Mouse (Mus musculus) spleen, postnatal 36 days (tissue): ENCODE data around the gene Ugt1a6b.

Experiments
- DNase-seq, 2 experiments: peaks; one replicate each; pipeline ENCODE4 v3.0.0; 2022; ENCODE audit warnings: low spot score in 2 of 2, mixed read lengths in 1 of 2

Gene Ugt1a6b

DNA sequence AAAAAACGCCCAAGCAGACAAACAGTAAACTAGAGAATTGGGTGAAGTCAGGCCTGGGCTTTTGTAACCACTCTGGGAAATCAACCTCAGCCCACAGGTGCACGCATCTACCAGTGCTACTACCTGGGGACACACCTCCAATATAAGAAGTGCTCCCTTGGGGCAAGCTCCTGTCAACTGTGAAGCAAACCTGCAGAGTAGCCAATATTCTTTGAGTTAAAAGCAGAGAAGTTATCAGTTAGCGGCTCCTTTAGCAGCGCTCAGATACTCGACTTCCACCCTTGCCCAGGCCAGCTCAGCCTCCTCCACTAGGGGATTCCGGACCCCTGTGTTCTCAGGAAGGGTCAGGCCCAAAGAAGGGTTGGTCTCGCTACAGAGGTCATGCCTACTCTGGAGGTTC is 158.7 kb downstream of the Ugt1a6b start:
- no peak for DNase-seq

GRCm38 (mm10) chr1:88262255-88262654 is 159.2 kb downstream of the Ugt1a6b start:
- no peak for DNase-seq

GRCm38 (mm10) chr1:88262961-88263360 is 159.9 kb downstream of the Ugt1a6b start:
- no peak for DNase-seq

DNA sequence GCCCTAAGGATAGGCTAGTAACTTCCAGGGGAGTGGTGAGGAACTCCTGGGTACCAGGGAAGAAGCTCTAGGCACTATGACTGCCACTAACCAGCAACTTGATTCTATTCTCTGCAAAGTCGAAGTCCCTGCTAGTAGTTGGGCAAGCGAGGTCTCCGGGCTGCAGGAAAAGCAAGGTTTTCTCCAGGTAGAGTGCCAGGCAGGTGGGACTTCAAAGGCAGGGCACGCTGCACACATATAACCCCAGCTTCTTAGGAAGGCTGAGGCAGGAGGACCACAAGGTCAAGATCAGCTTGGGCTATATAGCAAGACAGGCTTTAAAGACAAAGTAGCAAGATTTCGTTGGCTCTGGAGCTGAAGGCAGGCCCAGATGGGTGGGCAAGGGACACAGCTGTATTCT is 160.7 kb downstream of the Ugt1a6b start:
- no peak for DNase-seq

- no peak for DNase-seq
Measured at GRCm38 (mm10) chr1:88264237-88264868, 161.3 kb downstream of the Ugt1a6b start.

GRCm38 (mm10) chr1:88264869-88265240 is 161.8 kb downstream of the Ugt1a6b start:
- DNase-seq: no peak

DNA sequence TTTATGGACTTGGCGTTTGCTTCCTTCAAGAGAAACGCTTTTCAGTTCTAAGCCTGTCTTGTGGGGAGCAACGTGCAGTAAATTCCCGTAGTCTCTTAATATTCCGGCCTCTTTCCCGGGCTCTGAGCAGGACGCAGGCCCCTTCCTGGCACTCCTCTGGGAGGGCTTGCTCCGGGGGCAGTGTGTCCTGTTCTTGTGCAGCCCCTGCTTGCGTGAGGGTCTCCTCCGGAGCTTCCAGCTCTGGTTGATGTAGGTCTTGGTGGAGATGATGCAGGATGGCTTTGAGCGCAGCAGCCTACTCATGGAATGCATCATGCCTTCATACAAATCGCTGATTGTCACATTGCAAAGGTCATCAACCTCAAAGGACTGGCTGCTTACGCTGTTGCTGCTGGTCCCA is 163.1 kb downstream of the Ugt1a6b start:
- DNase-seq: no peak

DNA sequence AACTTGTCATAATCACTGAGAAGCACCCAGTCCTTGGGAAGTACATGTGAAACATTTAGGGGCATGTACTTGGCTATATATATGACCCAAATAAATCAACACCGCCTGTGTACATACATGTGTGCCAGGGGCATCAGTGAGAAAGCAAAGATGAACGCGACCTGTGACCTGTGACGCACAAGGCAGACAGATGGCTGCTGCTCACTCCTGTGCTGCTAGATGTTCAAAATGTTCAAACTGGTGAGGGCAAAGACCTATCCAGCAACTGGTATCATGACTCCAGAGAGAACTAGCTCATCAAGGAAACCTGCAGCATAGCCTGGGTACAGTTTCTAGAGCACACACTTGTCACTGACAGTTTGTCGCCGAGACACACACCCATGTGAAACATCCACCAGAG is 164.4 kb downstream of the Ugt1a6b start:
- DNase-seq: no peak

DNA sequence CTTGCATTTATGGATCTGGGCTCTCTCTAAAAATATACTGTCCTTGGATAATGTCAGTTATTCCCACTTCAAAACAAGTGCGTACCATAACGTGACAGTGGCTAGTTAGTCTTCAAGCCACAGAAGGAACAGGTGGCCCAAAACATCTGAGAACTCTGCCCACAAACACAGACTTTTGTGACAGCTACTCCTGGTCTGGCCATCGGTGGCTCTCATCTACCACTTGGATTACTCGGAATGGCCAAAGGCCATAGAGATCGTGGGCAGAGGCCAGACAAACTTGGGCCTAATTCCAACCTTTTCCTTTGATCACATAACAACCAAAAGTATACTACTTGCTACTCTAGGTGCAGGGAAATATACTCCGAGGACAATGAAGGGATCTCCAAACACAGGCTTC is 165.0 kb downstream of the Ugt1a6b start:
- no peak for DNase-seq
